Mouse (Mus musculus) kidney, embryonic 14.5 days (tissue): ENCODE measurements around the gene Plekhm3. TPM values are rescaled to one million over a fixed set of nuclear protein-coding genes. Genes with fewer than 3 reads are reported as not detected.

ENCODE experiments used
- ATAC-seq: fragments of 200-750 bp; cut with Nextera tagmentation; 2 replicates; pipeline ENCODE4 v1.8.0; 2017; ENCODE audit warnings: moderate number of reproducible peaks, mild to moderate bottlenecking, moderate TSS enrichment, moderate library complexity; ENCODE audit not compliant: low FRiP score, low TSS enrichment
- H3K27ac ChIP-seq: fragments of 300-500 bp; sonication (generic); 2 replicates; pipeline ENCODE4 v1.5.1; 2014; ENCODE audit warnings: low read depth, mild to moderate bottlenecking, low read length, moderate library complexity, mixed read lengths
- H3K27me3 ChIP-seq: fragments of 300-500 bp; sonication (generic); 2 replicates; pipeline ENCODE4 v1.6.1; 2014; ENCODE audit warnings: mild to moderate bottlenecking, low read length; ENCODE audit not compliant: control insufficient read depth, insufficient read depth
- H3K36me3 ChIP-seq: fragments of 300-500 bp; sonication (generic); 2 replicates; pipeline ENCODE4 v1.6.1; 2014; ENCODE audit warnings: low read length, mixed read lengths; ENCODE audit not compliant: control insufficient read depth, insufficient read depth
- H3K4me1 ChIP-seq: fragments of 300-500 bp; sonication (generic); 2 replicates; pipeline ENCODE4 v1.6.1; 2014; ENCODE audit warnings: low read length, mixed read lengths; ENCODE audit not compliant: control insufficient read depth, insufficient read depth
- H3K4me2 ChIP-seq: fragments of 300-500 bp; sonication (generic); replicated peaks from 2 replicates; pipeline ENCODE4 v1.6.1; 2014; ENCODE audit warnings: low read depth, mild to moderate bottlenecking, low read length
- H3K4me3 ChIP-seq: fragments of 300-500 bp; sonication (generic); 2 replicates; pipeline ENCODE4 v1.5.1; 2014; ENCODE audit warnings: mild to moderate bottlenecking, low read length
- H3K9ac ChIP-seq: fragments of 300-500 bp; sonication (generic); 2 replicates; pipeline ENCODE4 v1.6.1; 2014; ENCODE audit warnings: low read depth, mild to moderate bottlenecking, low read length, moderate library complexity
- H3K9me3 ChIP-seq: fragments of 300-500 bp; sonication (generic); 2 replicates; pipeline ENCODE4 v1.6.1; 2016; ENCODE audit warnings: low read length; ENCODE audit not compliant: control insufficient read depth
- WGBS: fragments of 180-500 bp; shearing (Covaris S2); extraction: QIAGEN DNeasy Blood & Tissue Kit; methylation state at CpG from one replicate; pipeline ENCODE4 v1.1.7; 2014; 5-methylcytosine and 5-hydroxymethylcytosine counted together
- polyA plus RNA-seq: library from polyadenylated mRNA; unstranded; fragments of >200 nt; fragmentation: Nextera tagmentation; extraction: Ambion mirVana; gene quantifications from 2 replicates; pipeline ENCODE4 v1.2.1, GENCODE M21; 2014

Plekhm3 gene
- polyA plus RNA-seq, 1 experiment from 2014 or later, result 7.0 TPM

- no peaks in the 10 kb centered on the region for H3K27me3 ChIP-seq
- no peak overlapping the region for H3K9ac ChIP-seq
- H3K36me3 ChIP-seq, result no peaks in the 10 kb centered on the region
- no peak for ATAC-seq
- H3K27ac ChIP-seq, result no peak overlapping the region
- peaks cover 12% of the 10 kb centered on the region for H3K4me1 ChIP-seq
- 84% methylated on average over 11 of the region's 11 CpGs for WGBS
- H3K4me3 ChIP-seq, result no peak overlapping the region
- no peak overlapping the region for H3K4me2 ChIP-seq
- H3K9me3 ChIP-seq, result no peaks in the 10 kb centered on the region
Observed at GRCm38 (mm10) chr1:64794096-64794495, 162.5 kb downstream of the Plekhm3 start.

GRCm38 (mm10) chr1:64793234-64793530 lies 163.4 kb downstream of the Plekhm3 start:
- WGBS, result 90% methylated on average over 4 of the region's 4 CpGs
- Histone ChIP-seq H3K9ac (no peak overlapping the region), H3K9me3 (no peaks in the 10 kb centered on the region), H3K4me2 (no peak overlapping the region), H3K4me1 (peaks cover 14% of the 10 kb centered on the region), H3K27me3 (no peaks in the 10 kb centered on the region), H3K4me3 (no peak overlapping the region), H3K27ac (no peak overlapping the region), H3K36me3 (no peaks in the 10 kb centered on the region)
- no peak for ATAC-seq

GRCm38 (mm10) chr1:64792521-64793233 lies 163.9 kb downstream of the Plekhm3 start:
- Histone ChIP-seq H3K9me3 (no peaks in the 10 kb centered on the region), H3K36me3 (no peaks in the 10 kb centered on the region), H3K4me1 (peaks cover 16% of the 10 kb centered on the region), H3K4me2 (no peak overlapping the region), H3K27me3 (no peaks in the 10 kb centered on the region), H3K9ac (no peak overlapping the region), H3K4me3 (no peak overlapping the region), H3K27ac (peak overlapping the region; percentile 10; the same call in 1 of the 2 replicates)
- WGBS, result 80% methylated on average over 11 of the region's 11 CpGs
- ATAC-seq, result no peak

DNA sequence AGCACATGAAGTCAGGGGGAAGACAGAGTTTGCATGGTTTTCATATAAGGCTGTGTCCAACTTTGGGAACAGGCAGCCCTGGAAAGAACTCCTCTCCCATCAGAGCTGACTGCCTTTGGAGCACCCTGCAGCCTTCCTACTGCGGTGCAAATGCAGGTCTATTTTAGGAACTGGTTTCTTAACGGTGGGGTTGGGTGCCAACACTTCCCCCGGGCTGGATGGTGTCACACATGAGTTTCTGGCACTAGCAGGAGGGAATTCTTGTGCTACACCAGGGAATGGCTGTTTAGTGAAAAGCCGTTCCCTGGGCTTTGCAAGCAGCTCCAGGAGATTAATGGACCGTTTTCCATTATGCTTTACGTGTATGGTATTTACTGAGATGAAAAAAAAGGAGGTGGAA lies 164.8 kb downstream of the Plekhm3 start:
- no peaks in the 10 kb centered on the region for H3K36me3 ChIP-seq
- peaks cover 16% of the 10 kb centered on the region for H3K4me1 ChIP-seq
- WGBS, result 47% methylated on average over 6 of the region's 6 CpGs
- H3K9ac ChIP-seq, result no peak overlapping the region
- no peak overlapping the region for H3K27ac ChIP-seq
- no peak overlapping the region for H3K4me2 ChIP-seq
- no peak for ATAC-seq
- no peak overlapping the region for H3K4me3 ChIP-seq
- no peaks in the 10 kb centered on the region for H3K9me3 ChIP-seq
- no peaks in the 10 kb centered on the region for H3K27me3 ChIP-seq

DNA sequence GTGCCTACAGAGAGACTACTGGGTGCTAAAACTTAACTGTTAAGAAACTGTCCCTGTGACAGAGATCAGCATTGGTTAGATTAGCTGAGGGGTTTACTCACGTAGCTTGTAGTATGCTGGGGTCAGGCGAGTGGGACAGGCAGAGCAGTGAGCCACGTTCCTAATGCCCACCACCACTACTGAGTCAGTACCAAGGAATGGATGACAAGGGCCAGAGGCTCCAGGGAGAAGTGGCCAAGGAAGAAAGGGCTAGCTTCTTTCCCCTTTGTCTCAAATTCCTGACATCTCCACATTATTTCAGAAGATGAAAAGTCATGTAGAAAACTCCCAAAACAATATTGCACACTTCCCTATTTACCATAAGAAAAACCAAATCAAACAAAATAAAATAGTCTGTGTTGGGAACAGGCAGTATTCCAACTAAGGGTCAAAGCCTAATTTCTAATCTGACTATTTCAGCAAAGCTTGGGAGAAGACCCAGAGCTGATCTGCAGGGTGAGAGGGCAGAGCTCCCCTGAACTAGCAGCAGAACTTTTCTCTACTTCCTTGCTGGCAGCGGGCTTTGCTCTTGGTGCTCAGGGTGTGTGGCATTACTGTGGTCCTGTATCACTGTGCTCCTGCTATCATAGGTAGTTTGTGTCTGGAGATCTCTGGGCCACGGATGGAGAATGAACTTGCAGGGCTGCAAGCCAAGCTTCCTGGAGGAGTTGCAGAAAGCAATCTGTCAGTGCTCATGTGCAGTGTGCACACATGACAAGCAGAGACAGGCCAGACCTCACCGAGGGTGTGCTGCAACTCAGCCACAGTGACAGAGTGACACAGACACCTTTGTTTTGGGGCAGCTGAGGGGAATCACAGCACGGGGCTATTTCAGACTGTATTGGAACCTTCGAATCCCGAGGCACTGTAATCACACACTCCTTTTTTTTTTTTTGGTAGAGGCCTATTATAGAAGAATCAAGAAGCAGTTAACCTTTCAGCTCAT lies 165.5 kb downstream of the Plekhm3 start:
- peaks cover 16% of the 10 kb centered on the region for H3K4me1 ChIP-seq
- H3K9ac ChIP-seq, result no peak overlapping the region
- WGBS, result 64% methylated on average over 9 of the region's 9 CpGs
- no peaks in the 10 kb centered on the region for H3K9me3 ChIP-seq
- no peaks in the 10 kb centered on the region for H3K27me3 ChIP-seq
- H3K4me2 ChIP-seq, result no peak overlapping the region
- H3K4me3 ChIP-seq, result no peak overlapping the region
- no peak for ATAC-seq
- no peaks in the 10 kb centered on the region for H3K36me3 ChIP-seq
- no peak overlapping the region for H3K27ac ChIP-seq

GRCm38 (mm10) chr1:64787701-64788515 lies 168.7 kb downstream of the Plekhm3 start:
- Histone ChIP-seq H3K36me3 (no peaks in the 10 kb centered on the region), H3K4me1 (peaks cover 12% of the 10 kb centered on the region; the same call in 1 of the 2 replicates), H3K9ac (no peak overlapping the region), H3K27me3 (no peaks in the 10 kb centered on the region), H3K4me3 (no peak overlapping the region), H3K9me3 (no peaks in the 10 kb centered on the region), H3K4me2 (no peak overlapping the region), H3K27ac (peak overlapping the region; percentile 65)
- peak; percentile 91 for ATAC-seq
- 61% methylated on average over 6 of the region's 6 CpGs for WGBS

- WGBS, result 77% methylated on average over 12 of the region's 12 CpGs
- Histone ChIP-seq H3K36me3 (no peaks in the 10 kb centered on the region), H3K4me1 (no peaks in the 10 kb centered on the region), H3K9ac (no peak overlapping the region), H3K4me2 (no peak overlapping the region), H3K4me3 (no peak overlapping the region), H3K9me3 (no peaks in the 10 kb centered on the region), H3K27ac (no peak overlapping the region), H3K27me3 (no peaks in the 10 kb centered on the region)
- ATAC-seq, result no peak
Observed at GRCm38 (mm10) chr1:64779863-64780262, 176.8 kb downstream of the Plekhm3 start.

GRCm38 (mm10) chr1:64779415-64779814 lies 177.2 kb downstream of the Plekhm3 start:
- Histone ChIP-seq H3K27me3 (no peaks in the 10 kb centered on the region), H3K9ac (no peak overlapping the region), H3K9me3 (no peaks in the 10 kb centered on the region), H3K36me3 (no peaks in the 10 kb centered on the region), H3K4me2 (no peak overlapping the region), H3K27ac (no peak overlapping the region), H3K4me1 (no peaks in the 10 kb centered on the region), H3K4me3 (no peak overlapping the region)
- no peak for ATAC-seq
- WGBS, result 78% methylated on average over 5 of the region's 5 CpGs
